Mouse (Mus musculus) heart, adult 2 months (tissue): ENCODE data around the gene Nfatc2. TPM values are rescaled to one million over a fixed set of nuclear protein-coding genes. Genes with fewer than 3 reads are reported as not detected.

Experiments
- DNase-seq, 2 experiments: peaks; one replicate each; pipeline ENCODE4 v3.0.0; 2021
- H3K27ac ChIP-seq: fragments of 200-600 bp; 2 replicates; pipeline ENCODE4 v1.8.1; 2022
- H3K27me3 ChIP-seq: fragments of 200-500 bp; 2 replicates; pipeline ENCODE4 v1.6.1; 2012; ENCODE audit warnings: mild to moderate bottlenecking, low read length, inconsistent platforms, mixed read lengths; ENCODE audit not compliant: control insufficient read depth, insufficient read depth
- H3K36me3 ChIP-seq: fragments of 200-500 bp; 2 replicates; pipeline ENCODE4 v1.6.1; 2012; ENCODE audit warnings: low read length, inconsistent platforms; ENCODE audit not compliant: control insufficient read depth, insufficient read depth
- H3K4me1 ChIP-seq: fragments of 200-500 bp; 2 replicates; pipeline ENCODE4 v1.6.1; 2011; ENCODE audit warnings: low read length; ENCODE audit not compliant: control insufficient read depth, insufficient read depth
- H3K4me3 ChIP-seq: fragments of 200-600 bp; 2 replicates; pipeline ENCODE4 v1.8.1; 2022
- H3K79me2 ChIP-seq: fragments of 200-500 bp; replicated peaks from 2 replicates; pipeline ENCODE4 v1.6.1; 2012; ENCODE audit warnings: mild to moderate bottlenecking, inconsistent platforms, low read length, moderate library complexity, mixed read lengths; ENCODE audit not compliant: control insufficient read depth, insufficient read depth
- H3K9ac ChIP-seq: fragments of 200-500 bp; 2 replicates; pipeline ENCODE4 v1.6.1; 2012; ENCODE audit warnings: low read depth, mild to moderate bottlenecking, control low read depth, inconsistent platforms, low read length, mixed read lengths
- CTCF ChIP-seq: fragments of 200-600 bp; IDR thresholded peaks from 2 replicates; pipeline ENCODE4 v1.8.1; 2022; ENCODE audit warnings: antibody characterized with exemption, mild to moderate bottlenecking, moderate library complexity
- EP300 ChIP-seq: fragments of 200-500 bp; IDR thresholded peaks from 2 replicates; pipeline ENCODE4 v1.6.1; 2011; ENCODE audit warnings: low read depth, low read length, control low read depth; ENCODE audit not compliant: insufficient read depth
- POLR2A ChIP-seq: fragments of 200-500 bp; IDR thresholded peaks from 2 replicates; pipeline ENCODE4 v1.6.1; 2011; ENCODE audit warnings: mild to moderate bottlenecking, low read depth, low read length, control low read depth; ENCODE audit not compliant: insufficient read depth
- WGBS: fragments of 180-500 bp; shearing (Covaris S2); methylation state at CpG from one replicate; pipeline ENCODE4 v1.1.7; 2018; 5-methylcytosine and 5-hydroxymethylcytosine counted together
- intact Hi-C: fragments of 180-260 bp; cut with DNase I; formaldehyde crosslinking; loops from one replicate; pipeline ENCODE4 v1.15.1; 2025
- polyA plus RNA-seq: library from polyadenylated mRNA; depleted of rRNA; stranded (reverse); fragments of >200 nt; gene quantifications from 2 replicates; pipeline ENCODE4 v1.2.3, GENCODE M21; 2012
- total RNA-seq, 2 experiments: library from RNA; stranded (reverse); gene quantifications; 2 replicates each; pipeline ENCODE4 v1.2.3; 2021

The Nfatc2 gene
- total and polyA plus RNA-seq, 3 experiments, result 11.2 to 18.3 (median 12.8) TPM

DNA sequence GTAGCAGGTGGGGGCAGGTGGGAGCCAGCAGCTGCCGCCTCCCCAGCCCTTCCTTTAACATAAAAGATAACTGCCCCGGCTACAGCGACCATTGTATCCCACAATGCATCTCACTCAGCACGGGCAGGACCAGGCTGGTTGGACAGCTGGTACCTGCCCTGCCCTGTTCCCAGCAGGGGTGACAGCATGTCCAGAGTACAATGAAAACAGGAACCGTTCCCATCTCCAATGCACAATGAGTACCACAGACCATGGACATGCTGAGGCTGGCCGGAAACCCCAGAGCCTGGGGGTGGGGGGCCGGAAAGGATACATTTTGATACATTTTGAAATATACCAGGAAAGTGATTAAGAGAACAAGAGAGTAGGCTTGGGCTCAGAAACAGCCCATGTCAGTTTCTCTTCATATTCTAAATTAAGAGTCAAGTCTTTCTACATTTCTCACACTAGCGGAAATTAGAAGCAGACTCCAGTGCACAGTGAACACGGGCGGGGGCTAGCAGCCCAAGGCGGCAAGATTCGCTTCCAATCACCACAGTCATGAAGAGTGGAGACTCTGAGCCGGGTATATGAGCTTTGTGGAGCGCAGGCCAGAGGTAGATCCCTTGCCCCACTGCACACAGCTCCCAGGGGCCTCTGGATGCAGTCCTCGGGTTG lies 55.4 kb downstream of the Nfatc2 start:
- intact Hi-C loops, result no loop called here
- Histone ChIP-seq H3K4me3 (no peak overlapping the region), H3K36me3 (no peaks in the 10 kb centered on the region), H3K9ac (no peak overlapping the region), H3K27ac (no peak overlapping the region), H3K79me2 (no peaks in the 10 kb centered on the region), H3K4me1 (peaks cover 4% of the 10 kb centered on the region), H3K27me3 (no peaks in the 10 kb centered on the region)
- WGBS, result 65% methylated on average over 15 of the region's 15 CpGs
- DNase-seq, result no peak
- TF ChIP-seq POLR2A (no peak), CTCF (no peak), EP300 (no peak)

DNA sequence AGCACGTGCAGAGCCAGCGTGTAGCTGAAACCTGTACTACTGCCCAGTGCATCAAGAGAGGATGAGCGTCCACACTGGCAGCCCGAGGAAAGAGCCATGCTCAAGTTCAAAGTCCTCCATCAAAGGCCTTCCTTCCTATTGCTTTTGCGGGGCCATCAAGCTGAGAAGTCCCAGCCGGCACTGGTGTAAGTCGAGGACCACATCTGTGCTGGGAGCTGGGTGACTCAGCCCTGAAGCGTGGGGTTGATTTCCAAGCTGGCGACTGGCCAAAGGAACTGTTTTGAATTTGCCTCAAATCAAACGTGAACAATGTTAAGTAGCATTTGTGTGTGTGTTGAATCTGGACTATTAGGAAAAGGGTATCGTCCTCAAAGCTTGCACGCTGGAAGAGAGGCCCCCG lies 57.4 kb downstream of the Nfatc2 start:
- intact Hi-C loops, result no loop called here
- Histone ChIP-seq H3K27me3 (no peaks in the 10 kb centered on the region), H3K27ac (no peak overlapping the region), H3K4me3 (no peak overlapping the region), H3K9ac (no peak overlapping the region), H3K36me3 (no peaks in the 10 kb centered on the region), H3K4me1 (peaks cover 8% of the 10 kb centered on the region), H3K79me2 (no peaks in the 10 kb centered on the region)
- 28% methylated on average over 13 of the region's 13 CpGs for WGBS
- no peak for TF ChIP-seq EP300
- peak; percentile 72 to 73 for DNase-seq

- no peak overlapping the region for H3K27ac ChIP-seq
- intact Hi-C loops, result no loop called here
- TF ChIP-seq POLR2A (no peak), CTCF (no peak), EP300 (no peak)
- H3K27me3 ChIP-seq, result no peaks in the 10 kb centered on the region
- no peak overlapping the region for H3K4me3 ChIP-seq
- no peaks in the 10 kb centered on the region for H3K79me2 ChIP-seq
- DNase-seq, result no peak
- no peak overlapping the region for H3K9ac ChIP-seq
- H3K4me1 ChIP-seq, result peaks cover 8% of the 10 kb centered on the region
- 67% methylated on average over 3 of the region's 3 CpGs for WGBS
- H3K36me3 ChIP-seq, result no peaks in the 10 kb centered on the region
Measured at GRCm38 (mm10) chr2:168543026-168543425, 58.4 kb downstream of the Nfatc2 start.

GRCm38 (mm10) chr2:168541223-168541622 lies 60.2 kb downstream of the Nfatc2 start:
- Histone ChIP-seq H3K4me1 (peaks cover 7% of the 10 kb centered on the region), H3K27ac (no peak overlapping the region), H3K36me3 (no peaks in the 10 kb centered on the region), H3K4me3 (no peak overlapping the region), H3K79me2 (no peaks in the 10 kb centered on the region), H3K9ac (no peak overlapping the region), H3K27me3 (no peaks in the 10 kb centered on the region)
- WGBS, result 76% methylated on average over 7 of the region's 7 CpGs
- intact Hi-C loops, result no loop called here
- TF ChIP-seq CTCF (no peak), EP300 (no peak), POLR2A (no peak)
- peak in 1 of 2 experiments; percentile 37 for DNase-seq

- no peaks in the 10 kb centered on the region for H3K79me2 ChIP-seq
- no peak overlapping the region for H3K9ac ChIP-seq
- peaks cover 7% of the 10 kb centered on the region for H3K4me1 ChIP-seq
- H3K36me3 ChIP-seq, result no peaks in the 10 kb centered on the region
- no peaks in the 10 kb centered on the region for H3K27me3 ChIP-seq
- no peak overlapping the region for H3K4me3 ChIP-seq
- intact Hi-C loops, result no loop called here
- 54% methylated on average over 15 of the region's 15 CpGs for WGBS
- peak in 1 of 2 experiments; percentile 40 for DNase-seq
- H3K27ac ChIP-seq, result no peak overlapping the region
- TF ChIP-seq POLR2A (no peak), CTCF (no peak), EP300 (no peak)
Measured at GRCm38 (mm10) chr2:168539594-168540222, 61.7 kb downstream of the Nfatc2 start.

DNA sequence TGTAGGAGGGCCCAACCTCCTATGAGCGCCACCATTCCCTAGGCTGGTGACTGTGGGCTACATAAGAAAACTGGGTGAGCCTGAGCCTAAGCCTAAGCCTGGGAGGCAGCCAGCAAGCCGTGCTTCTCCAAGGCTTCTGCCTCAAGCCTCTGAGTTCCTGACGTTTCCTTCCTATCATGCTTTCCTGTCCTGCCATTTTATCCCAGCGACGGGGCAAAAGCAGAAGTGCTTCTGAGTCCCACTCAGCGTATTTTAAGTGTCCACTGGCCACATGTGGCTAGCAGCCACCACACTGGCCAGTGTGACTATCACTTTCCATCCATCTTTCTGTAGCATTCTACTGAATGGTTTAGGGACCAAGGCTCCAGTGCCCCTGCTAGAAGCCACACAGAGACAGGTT lies 62.4 kb downstream of the Nfatc2 start:
- H3K36me3 ChIP-seq, result no peaks in the 10 kb centered on the region
- H3K79me2 ChIP-seq, result no peaks in the 10 kb centered on the region
- WGBS, result 79% methylated on average over 6 of the region's 6 CpGs
- H3K9ac ChIP-seq, result no peak overlapping the region
- DNase-seq, result peak in 1 of 2 experiments; percentile 42
- no peak overlapping the region for H3K4me3 ChIP-seq
- intact Hi-C loops, result no loop called here
- H3K4me1 ChIP-seq, result peaks cover 5% of the 10 kb centered on the region
- no peak for TF ChIP-seq EP300
- no peak for TF ChIP-seq CTCF
- no peak for TF ChIP-seq POLR2A
- H3K27ac ChIP-seq, result no peak overlapping the region
- H3K27me3 ChIP-seq, result no peaks in the 10 kb centered on the region
